Mouse (Mus musculus): ENCODE measurements around the gene 6430571L13Rik.

GRCm38 (mm10) chr9:107368302-107368701, 27.9 kb downstream of the 6430571L13Rik start:
- TF ChIP-seq CTCF (IDR thresholded peaks at IDR 0.05; ENCODE audit: low read depth) = no peak
- TF ChIP-seq EP300 (IDR thresholded peaks at IDR 0.05; ENCODE audit: low read depth) = no peak

All from liver, embryonic 14.5 days (tissue).